ENCODE assay signal across 29 mouse cellular contexts in genomic region chr14:51142119-51142518, GRCm38 (mm10). TPM values are rescaled to one million over a fixed set of nuclear protein-coding genes. Genes with fewer than 3 reads are reported as not detected.
"Had no signal": no experiment of that assay in that cellular context is flagged by ENCODE, and none has a peak within 500 bp of the region (broad histone marks: within the 10 kb centered on the region; RNA-seq: fewer than 3 reads in every experiment).

No protein-coding gene starts in this region.

- H3K9me3 ChIP-seq: limb, embryonic 10.5 days; limb, embryonic 13.5 days; midbrain, embryonic 12.5 days; midbrain, embryonic 15.5 days; neural tube, embryonic 13.5 days had no signal

- H3K27me3 ChIP-seq: limb, embryonic 13.5 days; midbrain, embryonic 12.5 days; midbrain, embryonic 15.5 days; neural tube, embryonic 13.5 days had no signal

- H3K9ac ChIP-seq: limb, embryonic 13.5 days; lung, embryonic 14.5 days; midbrain, embryonic 12.5 days; midbrain, embryonic 15.5 days; neural tube, embryonic 13.5 days had no signal

- H3K4me3 ChIP-seq: limb, embryonic 10.5 days; limb, embryonic 13.5 days; midbrain, embryonic 12.5 days; midbrain, embryonic 15.5 days; myocyte; neural tube, embryonic 13.5 days had no signal

- DNase-seq: kidney, adult 11 months; kidney, adult 9 months; kidney, postnatal 14 days; kidney, postnatal 4 days; lung, embryonic 14.5 days; retina, postnatal 1 day; right cerebral cortex, postnatal 25 days; spleen, adult 18-20 months; thymus, adult 18-20 months; thymus, postnatal 36 days had no signal

- H3K4me2 ChIP-seq: limb, embryonic 13.5 days; lung, embryonic 14.5 days; midbrain, embryonic 12.5 days; midbrain, embryonic 15.5 days; neural tube, embryonic 13.5 days had no signal

- H3K36me3 ChIP-seq: limb, embryonic 10.5 days; limb, embryonic 13.5 days; midbrain, embryonic 12.5 days; midbrain, embryonic 15.5 days; neural tube, embryonic 13.5 days had no signal

- H3K27ac ChIP-seq: limb, embryonic 10.5 days; limb, embryonic 13.5 days; macrophage; midbrain, embryonic 12.5 days; midbrain, embryonic 15.5 days; neural tube, embryonic 13.5 days had no signal

- ATAC-seq: inflammation-experienced regulatory T-cells, adult 6 months; lung, postnatal 0 days; midbrain, embryonic 15.5 days had no signal

- H3K4me1 ChIP-seq: limb, embryonic 10.5 days; limb, embryonic 13.5 days; midbrain, embryonic 15.5 days had no signal

RNA-seq across cellular contexts. Expression of gene Rnase1, which starts 4.5 kb away (rescaled TPM):
- total RNA-seq: megakaryocyte, adult 5-6 weeks; neutrophil, adult 5-6 weeks had no signal
- polyA plus RNA-seq: inflammation-experienced regulatory T-cells, adult 6 months; macrophage; midbrain, embryonic 12.5 days; midbrain, embryonic 15.5 days had no signal

RNA-seq across cellular contexts. Expression of gene Rnase6, which starts 18.4 kb away (rescaled TPM):
- polyA plus RNA-seq: limb, embryonic 10.5 days had no signal

RNA-seq across cellular contexts. Expression of gene Rnase2b, which starts 19.9 kb away (rescaled TPM):
- total RNA-seq: layer of hippocampus, postnatal 14 days; left cerebral cortex, postnatal 25 days; liver, adult 2 months; neutrophil, adult 5-6 weeks had no signal
- polyA plus RNA-seq: inflammation-experienced regulatory T-cells, adult 6 months; kidney, embryonic 16.5 days; limb, embryonic 10.5 days; limb, embryonic 13.5 days; liver, adult 2 months; lung, embryonic 14.5 days; macrophage; midbrain, embryonic 12.5 days; midbrain, embryonic 15.5 days; myocyte; neural tube, embryonic 13.5 days; stomach, embryonic 16.5 days; testis, adult 2 months; urinary bladder, adult 2 months had no signal

RNA-seq across cellular contexts. Expression of gene Eddm3b, which starts 27.9 kb away (rescaled TPM):
- total RNA-seq: layer of hippocampus, adult 18-20 months; layer of hippocampus, postnatal 14 days; left cerebral cortex, postnatal 25 days; liver, adult 2 months; megakaryocyte, adult 5-6 weeks; neutrophil, adult 5-6 weeks had no signal
- polyA plus RNA-seq: inflammation-experienced regulatory T-cells, adult 6 months; limb, embryonic 10.5 days; limb, embryonic 13.5 days; liver, adult 2 months; lung, embryonic 14.5 days; macrophage; midbrain, embryonic 12.5 days; midbrain, embryonic 15.5 days; neural tube, embryonic 13.5 days; stomach, embryonic 16.5 days; testis, adult 2 months had no signal
